Mouse (Mus musculus) liver, embryonic 15.5 days (tissue): Measurements from ENCODE around the gene Tbc1d32. TPM values are rescaled to one million over a fixed set of nuclear protein-coding genes. Genes with fewer than 3 reads are reported as not detected.

Experiments used
- ATAC-seq: fragments of 200-750 bp; cut with Nextera tagmentation; 2 replicates; pipeline ENCODE4 v1.8.0; 2017; ENCODE audit warnings: moderate number of reproducible peaks, mild to moderate bottlenecking, moderate library complexity; ENCODE audit not compliant: insufficient read depth
- H3K27ac ChIP-seq: fragments of 300-500 bp; sonication (generic); replicated peaks from 2 replicates; pipeline ENCODE4 v1.5.1; 2015; ENCODE audit warnings: mild to moderate bottlenecking, inconsistent platforms
- H3K27me3 ChIP-seq: fragments of 300-500 bp; sonication (generic); 2 replicates; pipeline ENCODE4 v1.6.1; 2015; ENCODE audit warnings: mild to moderate bottlenecking, inconsistent platforms
- H3K36me3 ChIP-seq: fragments of 300-500 bp; sonication (generic); replicated peaks from 2 replicates; pipeline ENCODE4 v1.6.1; 2015; ENCODE audit warnings: moderate library complexity, mild to moderate bottlenecking, inconsistent platforms
- H3K4me1 ChIP-seq: fragments of 300-500 bp; sonication (generic); replicated peaks from 2 replicates; pipeline ENCODE4 v1.6.1; 2015; ENCODE audit warnings: inconsistent platforms
- H3K4me2 ChIP-seq: fragments of 300-500 bp; sonication (generic); 2 replicates; pipeline ENCODE4 v1.6.1; 2015; ENCODE audit warnings: moderate library complexity, mild to moderate bottlenecking, inconsistent platforms
- H3K4me3 ChIP-seq: fragments of 300-500 bp; sonication (generic); replicated peaks from 2 replicates; pipeline ENCODE4 v1.5.1; 2015; ENCODE audit warnings: mild to moderate bottlenecking, inconsistent platforms
- H3K9ac ChIP-seq: fragments of 300-500 bp; sonication (generic); 2 replicates; pipeline ENCODE4 v1.6.1; 2015; ENCODE audit warnings: moderate library complexity, mild to moderate bottlenecking, inconsistent platforms
- H3K9me3 ChIP-seq: fragments of 300-500 bp; sonication (generic); replicated peaks from 2 replicates; pipeline ENCODE4 v1.6.1; 2016; ENCODE audit warnings: inconsistent platforms
- WGBS: fragments of 180-500 bp; shearing (Covaris S2); methylation state at CpG from one replicate; pipeline ENCODE4 v1.1.7; 2015; ENCODE audit warnings: mixed read lengths; ENCODE audit not compliant: insufficient replicate concordance; 5-methylcytosine and 5-hydroxymethylcytosine counted together
- polyA plus RNA-seq: library from polyadenylated mRNA; unstranded; fragments of >200 nt; fragmentation: Nextera tagmentation; extraction: Ambion mirVana; gene quantifications from 2 replicates; pipeline ENCODE4 v1.2.1, GENCODE M21; 2015

The Tbc1d32 gene
- polyA plus RNA-seq, 1 experiment from 2014 or later: 0.33 TPM

DNA sequence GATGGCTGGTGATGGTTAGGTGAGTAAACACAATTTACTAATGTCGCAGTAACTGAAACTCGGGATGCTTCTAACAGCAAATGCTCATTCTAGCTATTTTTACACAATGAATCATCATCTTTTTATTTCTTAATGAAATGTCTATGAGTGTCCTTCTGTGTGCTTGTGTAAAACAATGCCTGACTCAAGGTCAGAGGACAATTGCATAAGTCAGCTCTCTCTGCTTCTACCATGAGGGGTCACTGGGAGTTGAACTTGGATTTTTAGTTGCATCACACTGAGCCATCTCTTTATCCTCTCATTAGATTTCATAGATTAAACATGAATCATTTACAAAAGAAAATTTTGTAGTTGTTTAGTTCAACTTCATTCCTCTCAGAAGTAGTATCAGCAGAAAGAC lies 203.9 kb downstream of the Tbc1d32 start:
- Histone ChIP-seq H3K4me3 (no peak overlapping the region), H3K4me2 (no peak overlapping the region), H3K9me3 (no peaks in the 10 kb centered on the region), H3K36me3 (no peaks in the 10 kb centered on the region), H3K27ac (no peak overlapping the region), H3K9ac (no peak overlapping the region), H3K27me3 (no peaks in the 10 kb centered on the region), H3K4me1 (no peaks in the 10 kb centered on the region)
- ATAC-seq: no peak
- 79% methylated on average over 2 of the region's 2 CpGs for WGBS

DNA sequence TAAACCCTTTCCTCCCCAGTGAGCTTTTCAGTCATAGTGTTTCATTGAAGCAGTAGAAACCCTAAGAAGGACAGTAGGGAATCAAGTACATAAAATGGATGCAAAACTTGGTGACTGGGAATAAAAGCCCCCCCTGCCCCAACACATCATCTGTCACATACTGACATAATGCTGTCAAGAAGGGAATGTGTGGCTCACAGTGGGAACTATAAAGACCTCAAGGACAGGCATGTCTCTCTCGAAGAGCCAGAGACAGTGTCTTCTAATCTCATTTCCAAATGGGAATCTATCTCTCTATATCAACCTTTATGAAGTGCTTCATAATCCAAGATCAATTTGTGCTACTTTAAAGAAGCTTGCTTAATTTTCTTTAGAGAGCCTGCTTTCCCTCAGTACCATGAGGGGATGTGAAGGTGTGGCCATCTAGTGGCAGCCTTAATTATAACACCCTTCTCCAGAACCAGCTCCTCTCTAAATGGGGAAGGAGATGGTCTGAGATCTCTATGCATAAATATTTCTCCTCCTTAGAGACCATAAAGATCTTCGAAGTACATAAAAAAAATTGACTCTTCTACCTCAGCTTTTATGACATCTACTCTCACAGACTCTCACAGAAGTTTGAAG lies 248.5 kb downstream of the Tbc1d32 start:
- Histone ChIP-seq H3K9ac (no peak overlapping the region), H3K27ac (no peak overlapping the region), H3K9me3 (no peaks in the 10 kb centered on the region), H3K27me3 (no peaks in the 10 kb centered on the region), H3K4me3 (no peak overlapping the region), H3K4me2 (no peak overlapping the region), H3K4me1 (no peaks in the 10 kb centered on the region), H3K36me3 (no peaks in the 10 kb centered on the region)
- WGBS: 20% methylated on average over 2 of the region's 2 CpGs
- ATAC-seq: no peak

DNA sequence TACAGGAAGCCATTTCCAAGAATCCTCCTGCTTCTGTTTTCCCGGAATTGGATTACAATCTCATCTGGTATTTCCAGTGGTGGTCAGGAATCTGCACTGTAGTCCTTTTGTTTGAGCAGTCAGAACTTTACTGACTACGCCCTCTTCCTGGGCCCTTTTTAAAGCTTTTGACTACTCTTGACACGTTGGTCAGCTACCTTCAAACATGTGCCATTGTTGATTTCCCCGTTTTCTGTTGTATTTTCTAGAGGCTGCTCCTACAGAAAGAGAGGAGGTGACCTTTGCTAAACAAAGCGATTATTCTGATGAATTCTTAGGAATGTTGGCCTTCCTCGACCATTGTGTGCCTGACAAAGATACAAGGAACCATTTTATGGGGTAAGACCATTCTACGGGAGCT lies 250.5 kb downstream of the Tbc1d32 start:
- Histone ChIP-seq H3K27ac (no peak overlapping the region), H3K4me2 (no peak overlapping the region), H3K4me1 (no peaks in the 10 kb centered on the region), H3K9me3 (no peaks in the 10 kb centered on the region), H3K9ac (no peak overlapping the region), H3K27me3 (no peaks in the 10 kb centered on the region), H3K36me3 (no peaks in the 10 kb centered on the region), H3K4me3 (no peak overlapping the region)
- WGBS: 49% methylated on average over 7 of the region's 7 CpGs
- no peak for ATAC-seq

Other genes starting within 250 kb of the Tbc1d32 start
- 0.75 and 0.92 TPM in 2 replicates for gene Msl3l2, start 121.8 kb downstream of the Tbc1d32 start, polyA plus RNA-seq
- 4.3 TPM in 2 replicates for gene Gja1, start 148.6 kb upstream of the Tbc1d32 start, polyA plus RNA-seq